Mouse (Mus musculus) MEL (cell line): Measurements from ENCODE around the gene Pnkp. TPM values are rescaled to one million over a fixed set of nuclear protein-coding genes. Genes with fewer than 3 reads are reported as not detected.

Source experiments
- DNase-seq: peaks from one replicate; pipeline ENCODE4 v3.0.0; 2011; ENCODE audit warnings: low read depth, low spot score
- H3K27ac ChIP-seq: 2 replicates; pipeline ENCODE4 v1.5.1; 2012; ENCODE audit warnings: low read depth, mild to moderate bottlenecking, control low read depth, low read length, moderate library complexity; ENCODE audit not compliant: control insufficient read depth
- H3K27me3 ChIP-seq, 2 experiments: fragments of 150-350 bp in 1 of 2; sonication (generic) in 1 of 2; 2 replicates each; pipeline ENCODE4 v1.6.1; 2012; ENCODE audit warnings: low read length in 2 of 2, mild to moderate bottlenecking in 2 of 2, improper control_type of control experiment in 1 of 2, moderate library complexity in 1 of 2; ENCODE audit not compliant: insufficient read depth in 2 of 2, control insufficient read depth in 1 of 2
- H3K36me3 ChIP-seq, 2 experiments: 2 replicates each; pipeline ENCODE4 v1.6.1; 2012 to 2014; ENCODE audit warnings: low read length in 2 of 2, improper control_type of control experiment in 1 of 2, inconsistent platforms in 1 of 2, mild to moderate bottlenecking in 1 of 2; ENCODE audit not compliant: insufficient read depth in 2 of 2, control insufficient read depth in 1 of 2
- H3K4me1 ChIP-seq, 2 experiments: fragments of 150-350 bp in 1 of 2; sonication (generic) in 1 of 2; 2 replicates each; pipeline ENCODE4 v1.6.1; 2012; ENCODE audit warnings: low read length in 2 of 2, improper control_type of control experiment in 1 of 2, mild to moderate bottlenecking in 1 of 2; ENCODE audit not compliant: insufficient read depth in 2 of 2, control insufficient read depth in 1 of 2
- H3K4me3 ChIP-seq, 2 experiments: fragments of 150-350 bp in 1 of 2; sonication (generic) in 1 of 2; 2 replicates each; pipeline ENCODE4 v1.5.1; 2012; ENCODE audit warnings: low read depth in 2 of 2, low read length in 2 of 2, mild to moderate bottlenecking in 2 of 2, moderate library complexity in 2 of 2, control low read depth in 1 of 2, improper control_type of control experiment in 1 of 2; ENCODE audit not compliant: control insufficient read depth in 1 of 2, insufficient read depth in 1 of 2
- H3K79me2 ChIP-seq: 2 replicates; pipeline ENCODE4 v1.6.1; 2012; ENCODE audit warnings: mild to moderate bottlenecking, low read length, moderate library complexity; ENCODE audit not compliant: control insufficient read depth, poor library complexity, insufficient read depth
- H3K9ac ChIP-seq: 2 replicates; pipeline ENCODE4 v1.6.1; 2012; ENCODE audit warnings: low read depth, mild to moderate bottlenecking, control low read depth, low read length, moderate library complexity; ENCODE audit not compliant: control insufficient read depth, poor library complexity, severe bottlenecking
- H3K9me3 ChIP-seq: fragments of 150-350 bp; sonication (generic); replicated peaks from 2 replicates; pipeline ENCODE4 v1.6.1; 2012; ENCODE audit warnings: mild to moderate bottlenecking, low read length, improper control_type of control experiment, moderate library complexity; ENCODE audit not compliant: insufficient read depth
- BHLHE40 ChIP-seq: IDR thresholded peaks from 2 replicates; pipeline ENCODE4 v1.6.1; 2012; ENCODE audit warnings: low read depth, mild to moderate bottlenecking, inconsistent platforms, low read length, improper control_type of control experiment, borderline replicate concordance
- CHD2 ChIP-seq: IDR thresholded peaks from 2 replicates; pipeline ENCODE4 v1.6.1; 2011; ENCODE audit warnings: low read length, improper control_type of control experiment
- EP300 ChIP-seq, 2 experiments: IDR thresholded peaks; 2 replicates each; pipeline ENCODE4 v1.6.1; 2011; ENCODE audit warnings: improper control_type of control experiment in 2 of 2, low read length in 2 of 2, low read depth in 1 of 2, mild to moderate bottlenecking in 1 of 2
- ETS1 ChIP-seq: IDR thresholded peaks from 2 replicates; pipeline ENCODE4 v1.6.1; 2012; ENCODE audit warnings: low read depth, mild to moderate bottlenecking, inconsistent platforms, low read length, improper control_type of control experiment, moderate library complexity
- JUND ChIP-seq: IDR thresholded peaks from 2 replicates; pipeline ENCODE4 v1.6.1; 2011; ENCODE audit warnings: low read depth, mild to moderate bottlenecking, improper control_type of control experiment, low read length
- KAT2A ChIP-seq: conservative IDR thresholded peaks from 2 replicates; pipeline ENCODE4 v1.6.1; 2012; ENCODE audit warnings: low read depth, low read length, improper control_type of control experiment, inconsistent platforms
- MAX ChIP-seq: IDR thresholded peaks from 2 replicates; pipeline ENCODE4 v1.6.1; 2011; ENCODE audit warnings: low read length, improper control_type of control experiment
- MAZ ChIP-seq: IDR thresholded peaks from 2 replicates; pipeline ENCODE4 v1.6.1; 2012; ENCODE audit warnings: low read depth, mild to moderate bottlenecking, inconsistent platforms, low read length, improper control_type of control experiment
- MYC ChIP-seq: IDR thresholded peaks from 2 replicates; pipeline ENCODE4 v1.6.1; 2011; ENCODE audit warnings: low read depth, mild to moderate bottlenecking, low read length, improper control_type of control experiment, moderate library complexity
- NELFE ChIP-seq: IDR thresholded peaks from 2 replicates; pipeline ENCODE4 v1.6.1; 2011; ENCODE audit warnings: low read depth, low read length, improper control_type of control experiment
- POLR2AphosphoS2 ChIP-seq: IDR thresholded peaks from 2 replicates; pipeline ENCODE4 v1.6.1; 2011; ENCODE audit warnings: low read length, improper control_type of control experiment
- POLR2AphosphoS5 ChIP-seq: IDR thresholded peaks from 2 replicates; pipeline ENCODE4 v1.6.1; 2012; ENCODE audit warnings: low read depth, borderline replicate concordance, mild to moderate bottlenecking, inconsistent platforms, low read length, moderate library complexity, mixed read lengths
- RAD21 ChIP-seq: IDR thresholded peaks from 2 replicates; pipeline ENCODE4 v1.6.1; 2011; ENCODE audit warnings: mild to moderate bottlenecking, low read depth, low read length, improper control_type of control experiment
- RCOR1 ChIP-seq: IDR thresholded peaks from 2 replicates; pipeline ENCODE4 v1.6.1; 2012; ENCODE audit warnings: low read depth, mild to moderate bottlenecking, inconsistent platforms, low read length, improper control_type of control experiment
- SMC3 ChIP-seq: IDR thresholded peaks from 2 replicates; pipeline ENCODE4 v1.6.1; 2011; ENCODE audit warnings: low read depth, low read length, improper control_type of control experiment
- TCF12 ChIP-seq: IDR thresholded peaks from 2 replicates; pipeline ENCODE4 v1.6.1; 2014; ENCODE audit warnings: low read depth, mild to moderate bottlenecking, inconsistent platforms, low read length, improper control_type of control experiment, moderate library complexity
- USF1 ChIP-seq: IDR thresholded peaks from 2 replicates; pipeline ENCODE4 v1.6.1; 2014; ENCODE audit warnings: low read depth, mild to moderate bottlenecking, inconsistent platforms, low read length, improper control_type of control experiment, moderate library complexity
- USF2 ChIP-seq, 2 experiments: IDR thresholded peaks; 2 replicates each; pipeline ENCODE4 v1.6.1; 2011 to 2012; ENCODE audit warnings: improper control_type of control experiment in 2 of 2, low read length in 2 of 2, borderline replicate concordance in 1 of 2, inconsistent platforms in 1 of 2, low read depth in 1 of 2, mild to moderate bottlenecking in 1 of 2; ENCODE audit not compliant: insufficient read depth in 1 of 2
- ZKSCAN1 ChIP-seq: IDR thresholded peaks from 2 replicates; pipeline ENCODE4 v1.6.1; 2012; ENCODE audit warnings: low read depth, mild to moderate bottlenecking, inconsistent platforms, low read length, improper control_type of control experiment, moderate library complexity
- ZMIZ1 ChIP-seq: IDR thresholded peaks from 2 replicates; pipeline ENCODE4 v1.6.1; 2012; ENCODE audit warnings: low read depth, mild to moderate bottlenecking, inconsistent platforms, low read length, improper control_type of control experiment, moderate library complexity
- polyA plus RNA-seq, 2 experiments: library from polyadenylated mRNA; stranded (reverse) in 1 of 2; unstranded in 1 of 2; fragments of >175 nt in 1 of 2; fragments of >200 nt in 1 of 2; gene quantifications; 2 replicates each; pipeline versions ENCODE4 v1.2.1 to v1.2.4; 2012; ENCODE audit warnings: low replicate concordance in 2 of 2, low read depth in 1 of 2; ENCODE audit not compliant: insufficient read length in 2 of 2, insufficient read depth in 1 of 2, missing spikeins in 1 of 2
- total RNA-seq: library from RNA; depleted of rRNA; stranded (reverse); fragments of 300-350 nt; gene quantifications from 2 replicates; pipeline ENCODE4 v1.2.3, GENCODE M21; 2012

Gene Pnkp
- total and polyA plus RNA-seq, 3 experiments = 39.3 to 45.6 TPM; not detected in 1

- TF ChIP-seq CHD2 = no peak
- no peak for TF ChIP-seq BHLHE40
- TF ChIP-seq RAD21 = no peak
Measured at GRCm38 (mm10) chr7:44857042-44857552, at the start of gene Pnkp (continued).

GRCm38 (mm10) chr7:44808927-44809326, 48.0 kb upstream of the Pnkp start:
- Histone ChIP-seq H3K27ac (no peak overlapping the region), H3K9me3 (no peaks in the 10 kb centered on the region), H3K4me1 (peaks cover 0 to under 1% of the 10 kb centered on the region in 2 experiments; a peak in 1 of 4 replicates), H3K36me3 (peaks cover under 1 to 2% of the 10 kb centered on the region in 2 experiments; a peak in 1 of 4 replicates), H3K79me2 (no peaks in the 10 kb centered on the region), H3K4me3 (no peak overlapping the region), H3K27me3 (no peaks in the 10 kb centered on the region; a peak in 1 of 4 replicates), H3K9ac (no peak overlapping the region)
- DNase-seq = no peak
- TF ChIP-seq USF1 = no peak
- no peak for TF ChIP-seq KAT2A
- no peak for TF ChIP-seq SMC3
- no peak for TF ChIP-seq EP300 (IDR thresholded peaks at IDR 0.05; ENCODE audit: low read depth in 1 of 2, low read length in 2 of 2)
- TF ChIP-seq MAZ = no peak
- TF ChIP-seq TCF12 = no peak
- TF ChIP-seq CHD2 = no peak
- TF ChIP-seq RCOR1 = no peak
- TF ChIP-seq POLR2AphosphoS2 = no peak
- no peak for TF ChIP-seq ETS1

DNA sequence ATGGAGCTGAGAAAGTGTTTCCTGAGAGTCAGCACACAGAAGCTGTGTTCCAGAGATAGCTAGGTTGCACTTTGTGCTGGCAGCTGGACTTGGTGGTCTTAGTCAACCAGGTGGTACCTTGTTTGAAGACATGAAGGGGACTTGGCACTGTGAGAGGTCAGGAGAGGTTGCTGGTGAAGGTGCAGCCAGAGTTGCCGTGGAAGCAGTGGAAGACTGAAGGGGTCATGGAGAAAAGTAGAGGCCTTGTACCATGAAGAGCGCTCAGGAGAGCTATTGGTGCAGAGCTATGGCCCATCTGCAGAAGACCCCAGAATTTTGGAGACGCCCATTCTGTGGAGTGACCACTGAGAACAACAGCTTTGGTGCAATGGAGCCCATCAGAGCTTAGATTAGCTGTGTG, 47.5 kb upstream of the Pnkp start:
- Histone ChIP-seq H3K9ac (no peak overlapping the region), H3K4me1 (peaks cover 0 to 6% of the 10 kb centered on the region in 2 experiments; a peak in 2 of 4 replicates), H3K36me3 (peaks cover 2% of the 10 kb centered on the region in 2 experiments; a peak in 1 of 4 replicates), H3K9me3 (no peaks in the 10 kb centered on the region), H3K27ac (no peak overlapping the region), H3K4me3 (no peak overlapping the region), H3K79me2 (no peaks in the 10 kb centered on the region), H3K27me3 (no peaks in the 10 kb centered on the region; a peak in 1 of 4 replicates)
- TF ChIP-seq EP300 (IDR thresholded peaks at IDR 0.05; ENCODE audit: low read depth in 1 of 2, low read length in 2 of 2) (no peak), MYC (no peak), ZMIZ1 (no peak), ZKSCAN1 (no peak), KAT2A (no peak), USF2 (IDR thresholded peaks at IDR 0.05; ENCODE audit: borderline replicate concordance in 1 of 2, insufficient read depth in 1 of 2, low read depth in 1 of 2, low read length in 2 of 2) (no peak), MAZ (no peak), POLR2AphosphoS5 (no peak), SMC3 (no peak), JUND (no peak), MAX (no peak), BHLHE40 (no peak), TCF12 (no peak), RCOR1 (no peak), NELFE (no peak), ETS1 (no peak)
- DNase-seq = no peak
